Mouse (Mus musculus): ENCODE measurements around the gene Neu1.

DNA sequence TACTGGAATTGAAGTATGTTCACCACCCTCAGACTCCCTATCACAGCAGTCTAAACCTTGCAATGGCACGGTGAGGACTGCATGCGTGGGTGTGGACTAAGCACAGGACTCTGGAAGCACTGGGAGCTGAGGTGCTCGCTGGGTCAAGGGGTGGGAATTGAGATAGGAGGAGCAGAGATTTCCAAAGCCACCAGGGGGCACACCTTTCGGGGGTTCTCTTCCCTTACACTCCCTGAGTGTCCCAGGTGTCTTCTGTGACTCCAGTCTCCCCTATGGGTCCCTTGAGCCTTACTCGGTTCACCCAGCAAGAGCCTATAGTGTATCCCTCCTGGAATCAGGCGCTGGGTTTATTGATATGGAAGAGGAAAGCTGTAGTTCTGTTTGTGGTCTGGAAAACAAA is 8.1 kb upstream of the Neu1 start:
- TF ChIP-seq CTCF (conservative IDR thresholded peaks at IDR 0.05; ENCODE audit: insufficient read depth, insufficient read length, low read depth, low read length), result peak; percentile 29
- no peak for TF ChIP-seq POLR2A (IDR thresholded peaks at IDR 0.05; ENCODE audit: low read depth, low read length)

All from kidney, adult 2 months (tissue).